ENCODE assay signal across 24 mouse cellular contexts in genomic region chr1:169776566-169776965, GRCm38 (mm10). TPM values are rescaled to one million over a fixed set of nuclear protein-coding genes. Genes with fewer than 3 reads are reported as not detected.
A peak's percentile ranks its signal among the peaks of the same experiment; 100 is the strongest.
DNase-seq lines count a peak whose midpoint lies in the region; TF ChIP-seq lines count a peak whose summit lies in the region.
"Had no signal": no experiment of that assay in that cellular context is flagged by ENCODE, and none has a peak within 500 bp of the region (broad histone marks: within the 10 kb centered on the region; RNA-seq: fewer than 3 reads in every experiment).

No protein-coding gene starts in this region.

- no peak for DNase-seq in layer of hippocampus, adult 2 months (ENCODE audit: low spot score in 2 of 2)
- DNase-seq in layer of hippocampus, postnatal 10 days (ENCODE audit: low spot score in 2 of 2): no peak
- DNase-seq in NIH3T3 (ENCODE audit: low read depth): peak; percentile 69
- DNase-seq in adrenal gland, adult 8-10 months: peak; percentile 47
- DNase-seq in kidney, adult 2 months: no peak
- DNase-seq in spleen, postnatal 14 days (ENCODE audit: low spot score in 2 of 2): no peak
- no peak for DNase-seq in kidney, adult 8-10 months
- DNase-seq: cerebellum, adult 11 months; cerebellum, postnatal 10 days; heart, postnatal 14 days; kidney, adult 11 months; kidney, postnatal 4 days; liver, embryonic 13.5 days; lung, embryonic 14.5 days; lung, postnatal 14 days; thymus, postnatal 4 days had no signal

- no peak overlapping the region for H3ac ChIP-seq in myocyte (ENCODE audit: control insufficient read depth, insufficient read length)

- peak overlapping the region; percentile 76 for H3K4me2 ChIP-seq in myocyte (ENCODE audit: low read depth)
- H3K4me2 ChIP-seq: hindbrain, embryonic 15.5 days; limb, embryonic 15.5 days; liver, embryonic 13.5 days; lung, embryonic 14.5 days; midbrain, embryonic 15.5 days had no signal

- no peaks in the 10 kb centered on the region for H3K27me3 ChIP-seq in myocyte (ENCODE audit: control insufficient read depth, insufficient read depth, insufficient read length)
- no peaks in the 10 kb centered on the region for H3K27me3 ChIP-seq in kidney, adult 2 months (replicated peaks; ENCODE audit: control insufficient read depth, insufficient read depth, low read length)
- H3K27me3 ChIP-seq: hindbrain, embryonic 15.5 days; limb, embryonic 15.5 days; liver, embryonic 13.5 days; midbrain, embryonic 15.5 days had no signal

- H3K4me3 ChIP-seq in layer of hippocampus, adult 2 months: no peak overlapping the region
- no peak overlapping the region for H3K4me3 ChIP-seq in myocyte
- H3K4me3 ChIP-seq in kidney, adult 2 months (ENCODE audit: insufficient read depth, low read depth, low read length): no peak overlapping the region
- H3K4me3 ChIP-seq: erythroblast, embryonic 14.5 days; hindbrain, embryonic 10.5 days; hindbrain, embryonic 15.5 days; limb, embryonic 10.5 days; limb, embryonic 15.5 days; liver, embryonic 13.5 days; midbrain, embryonic 15.5 days had no signal

- no peak for TF ChIP-seq POLR2A in myocyte (IDR thresholded peaks at IDR 0.05; ENCODE audit: insufficient read length, low read depth)
- no peak for TF ChIP-seq POLR2A in kidney, adult 2 months (IDR thresholded peaks at IDR 0.05; ENCODE audit: low read depth, low read length)

- H3K36me3 ChIP-seq in myocyte (ENCODE audit: control insufficient read depth, insufficient read depth): no peaks in the 10 kb centered on the region
- H3K36me3 ChIP-seq in kidney, adult 2 months (ENCODE audit: control insufficient read depth, insufficient read depth, low read length): no peaks in the 10 kb centered on the region
- H3K36me3 ChIP-seq: hindbrain, embryonic 10.5 days; hindbrain, embryonic 15.5 days; limb, embryonic 10.5 days; limb, embryonic 15.5 days; liver, embryonic 13.5 days; midbrain, embryonic 15.5 days had no signal

- 80% methylated on average over 7 of the region's 7 CpGs for WGBS in kidney, adult 2 months

- H3K27ac ChIP-seq in layer of hippocampus, adult 2 months: no peak overlapping the region
- H3K27ac ChIP-seq in kidney, adult 2 months (ENCODE audit: insufficient read depth, low read depth, low read length): no peak overlapping the region
- H3K27ac ChIP-seq: hindbrain, embryonic 10.5 days; hindbrain, embryonic 15.5 days; limb, embryonic 10.5 days; limb, embryonic 15.5 days; liver, embryonic 13.5 days; midbrain, embryonic 15.5 days had no signal

- H3K79me2 ChIP-seq in myocyte (ENCODE audit: control insufficient read depth, insufficient read depth): no peaks in the 10 kb centered on the region

- H3K4me1 ChIP-seq in kidney, adult 2 months (ENCODE audit: control insufficient read depth, insufficient read depth, low read length): no peaks in the 10 kb centered on the region
- H3K4me1 ChIP-seq: hindbrain, embryonic 10.5 days; hindbrain, embryonic 15.5 days; limb, embryonic 10.5 days; limb, embryonic 15.5 days; liver, embryonic 13.5 days; midbrain, embryonic 15.5 days had no signal

- 0 out of 2 replicates have a peak, but pooled peaks have one; percentile 9 for TF ChIP-seq CTCF in layer of hippocampus, adult 2 months (conservative IDR thresholded peaks at IDR 0.05)
- TF ChIP-seq CTCF in kidney, adult 2 months (conservative IDR thresholded peaks at IDR 0.05; ENCODE audit: insufficient read depth, insufficient read length, low read depth, low read length): no peak

TF ChIP-seq in myocyte, 11 proteins besides CTCF, POLR2A, EP300 and RAD21:
- TF ChIP-seq TCF12 (IDR thresholded peaks at IDR 0.05; ENCODE audit: insufficient read depth, poor library complexity, severe bottlenecking): no peak
- no peak for TF ChIP-seq REST (IDR thresholded peaks at IDR 0.05; ENCODE audit: insufficient read depth, insufficient read length)
- no peak for TF ChIP-seq SRF (IDR thresholded peaks at IDR 0.05; ENCODE audit: control insufficient read depth, insufficient read length, low read depth)
- TF ChIP-seq MAX (IDR thresholded peaks at IDR 0.05; ENCODE audit: low read depth): no peak
- no peak for TF ChIP-seq E2F4 (IDR thresholded peaks at IDR 0.05; ENCODE audit: insufficient read depth)
- no peak for TF ChIP-seq MYOG (IDR thresholded peaks at IDR 0.05; ENCODE audit: control insufficient read depth in 1 of 3, insufficient read depth in 1 of 3, insufficient read length in 2 of 3, low read depth in 2 of 3)
- TF ChIP-seq USF1 (IDR thresholded peaks at IDR 0.05; ENCODE audit: low read depth): no peak

RNA-seq across cellular contexts. Expression of gene Rgs4, which starts 29.1 kb away (rescaled TPM):
- total RNA-seq in layer of hippocampus, adult 2 months (2021): 100 to 1,000 TPM; 107 to 122 TPM
- total RNA-seq in layer of hippocampus, postnatal 10 days (2021): 100 to 1,000 TPM; 141 to 144 TPM
- total RNA-seq in adrenal gland, adult 8-10 months (2022): 10 to 100 TPM; 44.4 to 51.6 (median 48.7) TPM
- polyA plus RNA-seq in myocyte (2012; fragmentation: generic; extraction: Trizol): 0.26 TPM
- 0.90 and 1.8 TPM in 2 replicates for polyA plus RNA-seq in kidney, adult 2 months (2012; rRNA removed)
- polyA plus RNA-seq: erythroblast, embryonic 14.5 days; inflammation-experienced regulatory T-cells, adult 6 months had no signal

Comparison
In these comparisons a context has a peak if more than half of its experiments do, and no peak if none do; other contexts are left out.
1. DNase-seq: peak in NIH3T3 (single experiment) and adrenal gland, adult 8-10 months (single experiment); none in layer of hippocampus, adult 2 months (0 of 2), layer of hippocampus, postnatal 10 days (0 of 2), kidney, adult 2 months (single experiment), spleen, postnatal 14 days (0 of 2) and kidney, adult 8-10 months (0 of 2).